Mouse (Mus musculus): ENCODE measurements around the gene Cdh24. TPM values are rescaled to one million over a fixed set of nuclear protein-coding genes. Genes with fewer than 3 reads are reported as not detected.

The Cdh24 gene
- polyA plus RNA-seq, 1 experiment, result 4.3 TPM

DNA sequence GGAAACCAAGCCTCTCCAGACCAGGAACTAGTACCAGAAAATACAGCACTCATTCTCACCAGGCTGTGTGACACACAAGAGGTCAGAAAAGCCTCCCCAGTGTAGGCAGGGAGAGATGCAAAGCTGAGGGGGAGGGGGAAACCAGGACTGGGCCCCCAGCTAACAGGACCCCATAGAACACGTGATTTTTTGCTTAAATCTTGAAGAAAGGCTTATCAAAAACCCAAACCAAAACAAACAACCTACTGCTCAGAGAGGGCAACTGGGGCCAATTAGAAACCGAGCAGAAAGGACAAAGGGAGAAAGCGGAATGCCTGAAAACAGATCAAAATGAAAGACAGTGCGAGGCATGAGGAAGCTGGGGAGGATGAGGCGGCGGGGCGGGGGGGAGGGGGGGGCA, 11.6 kb upstream of the Cdh24 start:
- Histone ChIP-seq H3K4me2 (ENCODE audit: low read depth) (peak overlapping the region; percentile 90), H3ac (ENCODE audit: control insufficient read depth, insufficient read length) (peak overlapping the region; percentile 33), H3K79me2 (ENCODE audit: control insufficient read depth, insufficient read depth) (peaks cover 28% of the 10 kb centered on the region), H3K36me3 (ENCODE audit: control insufficient read depth, insufficient read depth) (peaks cover 19% of the 10 kb centered on the region), H3K4me3 (peak overlapping the region; percentile 57), H3K27me3 (ENCODE audit: control insufficient read depth, insufficient read depth, insufficient read length) (no peaks in the 10 kb centered on the region)
- no peak for TF ChIP-seq USF1 (IDR thresholded peaks at IDR 0.05; ENCODE audit: low read depth)
- no peak for TF ChIP-seq E2F4 (IDR thresholded peaks at IDR 0.05; ENCODE audit: insufficient read depth)
- no peak for TF ChIP-seq TCF12 (IDR thresholded peaks at IDR 0.05; ENCODE audit: insufficient read depth, poor library complexity, severe bottlenecking)
- TF ChIP-seq POLR2AphosphoS2 (IDR thresholded peaks at IDR 0.05; ENCODE audit: insufficient read length, low read depth), result no peak
- TF ChIP-seq MAX (IDR thresholded peaks at IDR 0.05; ENCODE audit: low read depth), result no peak
- TF ChIP-seq TCF3 (IDR thresholded peaks at IDR 0.05; ENCODE audit: insufficient read length, low read depth), result no peak
- TF ChIP-seq REST (IDR thresholded peaks at IDR 0.05; ENCODE audit: insufficient read depth, insufficient read length), result no peak
- TF ChIP-seq POLR2A (IDR thresholded peaks at IDR 0.05; ENCODE audit: insufficient read length, low read depth), result no peak
- TF ChIP-seq MYOD1 (IDR thresholded peaks at IDR 0.05; ENCODE audit: control insufficient read depth in 1 of 3, insufficient read length in 2 of 3, low read depth in 2 of 3), result no peak
- TF ChIP-seq CEBPB (IDR thresholded peaks at IDR 0.05; ENCODE audit: insufficient read depth, poor library complexity, severe bottlenecking), result no peak
- TF ChIP-seq SRF (IDR thresholded peaks at IDR 0.05; ENCODE audit: control insufficient read depth, insufficient read length, low read depth), result no peak
- no peak for TF ChIP-seq MYOG (IDR thresholded peaks at IDR 0.05; ENCODE audit: control insufficient read depth in 1 of 3, insufficient read depth in 1 of 3, insufficient read length in 2 of 3, low read depth in 2 of 3)

DNA sequence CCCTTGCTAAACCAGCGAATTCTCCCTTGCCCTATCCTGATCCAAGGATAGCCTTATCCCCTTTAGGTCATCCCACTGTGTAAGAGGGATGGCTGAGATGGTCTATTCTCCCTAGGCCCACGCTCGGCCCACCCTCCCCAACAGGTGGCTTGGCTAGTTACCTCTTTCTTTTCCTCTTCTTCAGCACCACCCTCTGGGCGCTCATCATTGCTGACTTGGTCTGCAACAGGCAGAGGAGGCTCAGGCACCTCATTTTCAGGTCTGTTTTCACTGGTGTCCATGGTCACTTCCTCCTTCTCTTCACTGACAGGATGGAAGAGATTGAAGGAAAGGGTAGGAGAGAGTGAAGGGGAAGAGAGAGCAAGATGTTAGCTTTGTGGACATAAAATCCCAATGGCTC, 10.4 kb upstream of the Cdh24 start:
- TF ChIP-seq SRF (IDR thresholded peaks at IDR 0.05; ENCODE audit: control insufficient read depth, insufficient read length, low read depth), result no peak
- TF ChIP-seq USF1 (IDR thresholded peaks at IDR 0.05; ENCODE audit: low read depth), result no peak
- no peak for TF ChIP-seq MYOD1 (IDR thresholded peaks at IDR 0.05; ENCODE audit: control insufficient read depth in 1 of 3, insufficient read length in 2 of 3, low read depth in 2 of 3)
- no peak for TF ChIP-seq E2F4 (IDR thresholded peaks at IDR 0.05; ENCODE audit: insufficient read depth)
- TF ChIP-seq MYOG (IDR thresholded peaks at IDR 0.05; ENCODE audit: control insufficient read depth in 1 of 3, insufficient read depth in 1 of 3, insufficient read length in 2 of 3, low read depth in 2 of 3), result no peak
- TF ChIP-seq REST (IDR thresholded peaks at IDR 0.05; ENCODE audit: insufficient read depth, insufficient read length), result no peak
- TF ChIP-seq CEBPB (IDR thresholded peaks at IDR 0.05; ENCODE audit: insufficient read depth, poor library complexity, severe bottlenecking), result no peak
- TF ChIP-seq MAX (IDR thresholded peaks at IDR 0.05; ENCODE audit: low read depth), result no peak
- TF ChIP-seq TCF3 (IDR thresholded peaks at IDR 0.05; ENCODE audit: insufficient read length, low read depth), result no peak
- no peak for TF ChIP-seq TCF12 (IDR thresholded peaks at IDR 0.05; ENCODE audit: insufficient read depth, poor library complexity, severe bottlenecking)
- TF ChIP-seq POLR2AphosphoS2 (IDR thresholded peaks at IDR 0.05; ENCODE audit: insufficient read length, low read depth), result no peak
- no peak for TF ChIP-seq POLR2A (IDR thresholded peaks at IDR 0.05; ENCODE audit: insufficient read length, low read depth)
- H3K4me2 ChIP-seq (ENCODE audit: low read depth), result peak overlapping the region; percentile 90
- H3K79me2 ChIP-seq (ENCODE audit: control insufficient read depth, insufficient read depth), result peaks cover 26% of the 10 kb centered on the region
- H3K27me3 ChIP-seq (ENCODE audit: control insufficient read depth, insufficient read depth, insufficient read length), result no peaks in the 10 kb centered on the region
- H3K4me3 ChIP-seq, result no peak overlapping the region
- H3ac ChIP-seq (ENCODE audit: control insufficient read depth, insufficient read length), result no peak overlapping the region
- H3K36me3 ChIP-seq (ENCODE audit: control insufficient read depth, insufficient read depth), result peaks cover 27% of the 10 kb centered on the region

DNA sequence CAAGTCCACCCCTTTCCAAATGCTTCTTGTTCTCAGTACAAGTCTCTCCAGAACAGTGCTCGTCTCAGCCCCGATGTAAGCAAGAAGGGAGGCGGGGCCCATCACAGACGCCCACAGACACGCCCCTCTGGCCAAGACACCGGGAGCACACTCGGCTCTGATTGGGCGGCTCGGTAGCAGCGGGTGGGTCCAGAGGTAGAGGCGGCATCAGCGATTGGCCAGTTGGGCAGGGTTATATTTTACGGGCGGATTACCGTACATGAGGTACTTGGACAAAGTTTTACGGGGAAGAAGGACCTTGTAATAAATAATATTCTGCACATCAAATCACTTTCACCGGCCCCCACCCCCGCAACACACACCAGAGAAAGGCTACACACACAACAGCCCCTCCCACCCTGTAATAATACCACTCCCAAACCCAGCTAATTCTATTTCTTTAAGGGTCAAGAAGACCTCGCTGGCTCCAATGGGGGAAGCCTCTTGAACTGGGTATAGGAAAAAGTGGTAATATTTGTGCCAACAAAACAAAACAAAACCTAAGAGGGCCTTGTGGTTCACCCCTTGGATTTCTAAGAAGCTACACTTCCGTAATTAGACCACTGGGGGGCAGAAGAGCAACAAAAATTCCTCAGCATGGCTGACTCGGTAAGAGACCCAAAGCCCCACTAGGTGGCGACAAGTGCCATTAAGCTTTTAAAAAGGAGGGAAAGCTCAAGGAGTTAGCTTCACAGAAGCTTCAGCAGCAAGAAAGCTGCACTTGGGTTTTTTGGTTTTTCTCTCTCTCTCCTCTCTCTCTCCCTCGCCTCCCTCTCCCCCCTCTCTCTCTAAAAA, 9.7 kb upstream of the Cdh24 start:
- H3K79me2 ChIP-seq (ENCODE audit: control insufficient read depth, insufficient read depth), result peaks cover 26% of the 10 kb centered on the region
- TF ChIP-seq MAX (IDR thresholded peaks at IDR 0.05; ENCODE audit: low read depth) (no peak), CEBPB (IDR thresholded peaks at IDR 0.05; ENCODE audit: insufficient read depth, poor library complexity, severe bottlenecking) (no peak), POLR2AphosphoS2 (IDR thresholded peaks at IDR 0.05; ENCODE audit: insufficient read length, low read depth) (no peak), TCF12 (IDR thresholded peaks at IDR 0.05; ENCODE audit: insufficient read depth, poor library complexity, severe bottlenecking) (no peak), TCF3 (IDR thresholded peaks at IDR 0.05; ENCODE audit: insufficient read length, low read depth) (no peak), MYOD1 (IDR thresholded peaks at IDR 0.05; ENCODE audit: control insufficient read depth in 1 of 3, insufficient read length in 2 of 3, low read depth in 2 of 3) (no peak), E2F4 (IDR thresholded peaks at IDR 0.05; ENCODE audit: insufficient read depth) (no peak), REST (IDR thresholded peaks at IDR 0.05; ENCODE audit: insufficient read depth, insufficient read length) (no peak), SRF (IDR thresholded peaks at IDR 0.05; ENCODE audit: control insufficient read depth, insufficient read length, low read depth) (no peak), POLR2A (IDR thresholded peaks at IDR 0.05; ENCODE audit: insufficient read length, low read depth) (no peak), USF1 (IDR thresholded peaks at IDR 0.05; ENCODE audit: low read depth) (no peak), MYOG (IDR thresholded peaks at IDR 0.05; ENCODE audit: control insufficient read depth in 1 of 3, insufficient read depth in 1 of 3, insufficient read length in 2 of 3, low read depth in 2 of 3) (no peak)
- H3K36me3 ChIP-seq (ENCODE audit: control insufficient read depth, insufficient read depth), result peaks cover 29% of the 10 kb centered on the region
- H3K4me2 ChIP-seq (ENCODE audit: low read depth), result peak overlapping the region; percentile 21
- H3K4me3 ChIP-seq, result no peak overlapping the region
- no peak overlapping the region for H3ac ChIP-seq (ENCODE audit: control insufficient read depth, insufficient read length)
- H3K27me3 ChIP-seq (ENCODE audit: control insufficient read depth, insufficient read depth, insufficient read length), result no peaks in the 10 kb centered on the region

DNA sequence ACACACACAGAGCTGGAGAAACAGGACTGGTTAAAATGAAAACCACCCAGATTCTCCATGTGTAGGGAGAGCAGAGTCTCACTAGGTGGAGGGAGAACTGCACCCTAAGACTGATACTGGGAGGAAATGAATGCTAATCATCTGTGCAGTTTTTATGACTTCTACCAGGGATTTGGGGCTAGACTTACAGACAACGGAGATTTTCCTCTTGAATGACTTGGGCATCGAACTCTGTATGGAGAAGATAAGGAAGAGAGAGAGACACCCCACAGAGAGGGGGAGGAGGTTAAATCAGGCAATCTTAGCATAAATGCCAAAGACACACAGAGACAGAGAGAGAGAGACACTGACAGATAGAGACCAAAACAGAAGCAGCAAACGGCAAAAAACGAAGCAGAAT, 6.7 kb upstream of the Cdh24 start:
- H3K4me2 ChIP-seq (ENCODE audit: low read depth), result no peak overlapping the region
- peaks cover 48% of the 10 kb centered on the region for H3K36me3 ChIP-seq (ENCODE audit: control insufficient read depth, insufficient read depth)
- TF ChIP-seq E2F4 (IDR thresholded peaks at IDR 0.05; ENCODE audit: insufficient read depth) (no peak), SRF (IDR thresholded peaks at IDR 0.05; ENCODE audit: control insufficient read depth, insufficient read length, low read depth) (no peak), USF1 (IDR thresholded peaks at IDR 0.05; ENCODE audit: low read depth) (no peak), POLR2AphosphoS2 (IDR thresholded peaks at IDR 0.05; ENCODE audit: insufficient read length, low read depth) (no peak), POLR2A (IDR thresholded peaks at IDR 0.05; ENCODE audit: insufficient read length, low read depth) (no peak), MYOG (IDR thresholded peaks at IDR 0.05; ENCODE audit: control insufficient read depth in 1 of 3, insufficient read depth in 1 of 3, insufficient read length in 2 of 3, low read depth in 2 of 3) (no peak), MYOD1 (IDR thresholded peaks at IDR 0.05; ENCODE audit: control insufficient read depth in 1 of 3, insufficient read length in 2 of 3, low read depth in 2 of 3) (no peak), REST (IDR thresholded peaks at IDR 0.05; ENCODE audit: insufficient read depth, insufficient read length) (no peak), TCF3 (IDR thresholded peaks at IDR 0.05; ENCODE audit: insufficient read length, low read depth) (no peak), MAX (IDR thresholded peaks at IDR 0.05; ENCODE audit: low read depth) (no peak), CEBPB (IDR thresholded peaks at IDR 0.05; ENCODE audit: insufficient read depth, poor library complexity, severe bottlenecking) (no peak), TCF12 (IDR thresholded peaks at IDR 0.05; ENCODE audit: insufficient read depth, poor library complexity, severe bottlenecking) (no peak)
- H3K27me3 ChIP-seq (ENCODE audit: control insufficient read depth, insufficient read depth, insufficient read length), result no peaks in the 10 kb centered on the region
- H3ac ChIP-seq (ENCODE audit: control insufficient read depth, insufficient read length), result no peak overlapping the region
- H3K79me2 ChIP-seq (ENCODE audit: control insufficient read depth, insufficient read depth), result peaks cover 21% of the 10 kb centered on the region
- no peak overlapping the region for H3K4me3 ChIP-seq
